Mouse (Mus musculus) bone marrow, adult 2 months (tissue): Measurements from ENCODE around the gene Spp2.

ENCODE experiments used
- CTCF ChIP-seq: fragments of 200-500 bp; IDR thresholded peaks from 2 replicates; pipeline ENCODE4 v1.5.1; 2011; ENCODE audit warnings: low read length, control low read depth; ENCODE audit not compliant: control insufficient read depth, insufficient read depth
- POLR2A ChIP-seq: fragments of 200-500 bp; IDR thresholded peaks from 2 replicates; pipeline ENCODE4 v1.6.1; 2011; ENCODE audit warnings: low read depth, mild to moderate bottlenecking, control low read depth, low read length, borderline replicate concordance; ENCODE audit not compliant: control insufficient read depth

GRCm38 (mm10) chr1:88406807-88407198 lies at the start of gene Spp2:
- TF ChIP-seq CTCF: no peak
- no peak for TF ChIP-seq POLR2A
